Mouse (Mus musculus): ENCODE results near the gene Npr1. TPM values are rescaled to one million over a fixed set of nuclear protein-coding genes. Genes with fewer than 3 reads are reported as not detected.

Gene Npr1
- total RNA-seq, 2 experiments from 2014 or later: 5.7 to 6.1 TPM

Other genes starting within 250 kb of the Npr1 start
- 10 to 100 TPM; 58.9 to 63.8 TPM for gene Jtb, start 234.3 kb downstream of the Npr1 start, total RNA-seq (2021)
- gene Creb3l4, start 222.4 kb downstream of the Npr1 start, total RNA-seq (2021): under 1 TPM in 1 of 2 experiments, not detected in 1; 0.26 TPM
- gene Slc39a1, start 217.7 kb downstream of the Npr1 start, total RNA-seq (2021): 10 to 100 TPM; 47.5 to 48.3 TPM
- 10 to 100 TPM; 12.3 to 14.0 TPM for gene Crtc2, start 211.7 kb downstream of the Npr1 start, total RNA-seq (2021)
- 10 to 100 TPM; 78.4 to 81.8 TPM for gene Dennd4b, start 200.7 kb downstream of the Npr1 start, total RNA-seq (2021)
- 10 to 100 TPM; 36.1 to 50.1 TPM for gene Gatad2b, start 172.7 kb downstream of the Npr1 start, total RNA-seq (2021)
- gene Slc27a3, start 75.9 kb downstream of the Npr1 start, total RNA-seq (2021): under 1 TPM; 0.59 to 0.91 TPM
- gene Ints3, start 32.2 kb downstream of the Npr1 start, total RNA-seq (2021): 10 to 100 TPM; 14.3 to 15.0 TPM
- 10 to 100 TPM; 23.8 to 25.4 TPM for gene Ilf2, start 10.3 kb upstream of the Npr1 start, total RNA-seq (2021)
- gene Snapin, start 25.2 kb upstream of the Npr1 start, total RNA-seq (2021): 10 to 100 TPM; 58.8 to 68.7 TPM
- gene Chtop, start 43.6 kb upstream of the Npr1 start, total RNA-seq (2021): 10 to 100 TPM; 84.4 to 90.1 TPM
- gene S100a1, start 48.5 kb upstream of the Npr1 start, total RNA-seq (2021): 100 to 1,000 TPM; 120 to 124 TPM
- 1 to 10 TPM; 9.2 to 9.6 TPM for gene S100a13, start 48.6 kb upstream of the Npr1 start, total RNA-seq (2021)
- under 1 TPM in 1 of 2 experiments, not detected in 1; 0.30 TPM for gene S100a14, start 61.0 kb upstream of the Npr1 start, total RNA-seq (2021)
- 10 to 100 TPM; 58.6 to 63.8 TPM for gene S100a16, start 71.4 kb upstream of the Npr1 start, total RNA-seq (2021)
- not detected for gene S100a3, start 94.7 kb upstream of the Npr1 start, total RNA-seq (2021)
- gene S100a2, start 124.4 kb upstream of the Npr1 start, total RNA-seq (2021): not detected
- gene Gm42674, start 136.0 kb upstream of the Npr1 start, total RNA-seq (2021): not detected
- 10 to 100 TPM; 16.4 to 16.5 TPM for gene S100a4, start 137.9 kb upstream of the Npr1 start, total RNA-seq (2021)
- gene S100a5, start 142.7 kb upstream of the Npr1 start, total RNA-seq (2021): under 1 TPM in 1 of 2 experiments, not detected in 1; 0.72 TPM
- gene S100a6, start 147.0 kb upstream of the Npr1 start, total RNA-seq (2021): 10 to 100 TPM; 61.9 to 77.2 TPM
- gene S100a7a, start 188.2 kb upstream of the Npr1 start, total RNA-seq (2021): under 1 TPM in 1 of 2 experiments, not detected in 1; 0.28 TPM
- not detected for gene S100a8, start 203.1 kb upstream of the Npr1 start, total RNA-seq (2021)
- not detected for gene S100a9, start 229.9 kb upstream of the Npr1 start, total RNA-seq (2021)

Measured in gastrocnemius, postnatal 36 days (tissue).